Mouse (Mus musculus) CH12.LX (cell line): Measurements from ENCODE around the gene Slc4a8. TPM values are rescaled to one million over a fixed set of nuclear protein-coding genes. Genes with fewer than 3 reads are reported as not detected.

Experiments
- DNase-seq: peaks from one replicate; pipeline ENCODE4 v3.0.0-alpha.2; 2013; ENCODE audit errors: extremely low read depth
- H3K27ac ChIP-seq: 2 replicates; pipeline ENCODE4 v1.5.1; 2012; ENCODE audit warnings: low read depth, mild to moderate bottlenecking, control low read depth, moderate library complexity; ENCODE audit not compliant: insufficient read depth
- H3K27me3 ChIP-seq: replicated peaks from 2 replicates; pipeline ENCODE3; 2012; ENCODE audit warnings: inconsistent platforms
- H3K36me3 ChIP-seq, 2 experiments: replicated peaks in 1 of 2; 2 replicates each; pipeline versions ENCODE3 to v1.6.1; 2012; ENCODE audit warnings: inconsistent platforms in 1 of 2, low read length in 1 of 2, mild to moderate bottlenecking in 1 of 2, mixed read lengths in 1 of 2, moderate library complexity in 1 of 2; ENCODE audit not compliant: control insufficient read depth in 1 of 2, insufficient read depth in 1 of 2
- H3K4me1 ChIP-seq, 2 experiments: 2 replicates each; pipeline ENCODE4 v1.6.1; 2012; ENCODE audit warnings: inconsistent platforms in 1 of 2, moderate library complexity in 1 of 2; ENCODE audit not compliant: insufficient read depth in 2 of 2, control insufficient read depth in 1 of 2
- H3K4me2 ChIP-seq: 2 replicates; pipeline ENCODE4 v1.6.1; 2012; ENCODE audit warnings: low read depth, mild to moderate bottlenecking, control low read depth; ENCODE audit not compliant: poor library complexity, insufficient read depth, severe bottlenecking
- H3K4me3 ChIP-seq, 3 experiments: fragments of 150-350 bp in 1 of 3; sonication (generic) in 1 of 3; replicated peaks in 1 of 3; 2 replicates each; pipeline versions ENCODE3 to v1.5.1; 2011 to 2012; ENCODE audit warnings: low read depth in 2 of 3, low read length in 2 of 3, mild to moderate bottlenecking in 2 of 3, moderate library complexity in 2 of 3, control low read depth in 1 of 3, improper control_type of control experiment in 1 of 3, inconsistent platforms in 1 of 3, mixed read lengths in 1 of 3; ENCODE audit not compliant: poor library complexity in 1 of 3
- H3K79me2 ChIP-seq: replicated peaks from 2 replicates; pipeline ENCODE4 v1.6.1; 2012; ENCODE audit warnings: mild to moderate bottlenecking, moderate library complexity; ENCODE audit not compliant: control insufficient read depth, poor library complexity, insufficient read depth, severe bottlenecking; ENCODE audit errors: extremely low read depth
- H3K9ac ChIP-seq: 2 replicates; pipeline ENCODE4 v1.6.1; 2012; ENCODE audit warnings: low read depth, mild to moderate bottlenecking, control low read depth, moderate library complexity; ENCODE audit not compliant: insufficient read depth
- H3K9me3 ChIP-seq: replicated peaks from 2 replicates; pipeline ENCODE3; 2012; ENCODE audit warnings: low read length, inconsistent platforms, mixed read lengths
- CHD2 ChIP-seq: IDR thresholded peaks from 2 replicates; pipeline ENCODE4 v1.6.1; 2011; ENCODE audit warnings: low read length, improper control_type of control experiment
- CTCF ChIP-seq, 2 experiments: IDR thresholded peaks in 1 of 2; conservative IDR thresholded peaks in 1 of 2; 2 replicates each; pipeline ENCODE4 v1.5.1; 2011 to 2012; ENCODE audit warnings: low read depth in 2 of 2, low read length in 2 of 2, improper control_type of control experiment in 1 of 2, inconsistent platforms in 1 of 2, mild to moderate bottlenecking in 1 of 2, moderate library complexity in 1 of 2
- ELF1 ChIP-seq: IDR thresholded peaks from 2 replicates; pipeline ENCODE4 v1.6.1; 2014; ENCODE audit warnings: low read depth, mild to moderate bottlenecking, inconsistent platforms, low read length, improper control_type of control experiment
- JUND ChIP-seq: conservative IDR thresholded peaks from 2 replicates; pipeline ENCODE4 v1.6.1; 2011; ENCODE audit warnings: low read depth, low read length, improper control_type of control experiment
- NRF1 ChIP-seq: IDR thresholded peaks from 2 replicates; pipeline ENCODE4 v1.6.1; 2014; ENCODE audit warnings: low read depth, mild to moderate bottlenecking, inconsistent platforms, low read length, improper control_type of control experiment, moderate library complexity
- POLR2AphosphoS2 ChIP-seq: IDR thresholded peaks from 2 replicates; pipeline ENCODE4 v1.6.1; 2011; ENCODE audit warnings: low read depth, low read length, improper control_type of control experiment
- RAD21 ChIP-seq: IDR thresholded peaks from 2 replicates; pipeline ENCODE4 v1.6.1; 2011; ENCODE audit warnings: low read depth, mild to moderate bottlenecking, low read length, improper control_type of control experiment, moderate library complexity
- RCOR1 ChIP-seq: conservative IDR thresholded peaks from 2 replicates; pipeline ENCODE4 v1.6.1; 2012; ENCODE audit warnings: low read depth, mild to moderate bottlenecking, inconsistent platforms, low read length, improper control_type of control experiment
- SMC3 ChIP-seq: IDR thresholded peaks from 2 replicates; pipeline ENCODE4 v1.6.1; 2011; ENCODE audit warnings: low read depth, low read length, improper control_type of control experiment
- USF2 ChIP-seq: conservative IDR thresholded peaks from 2 replicates; pipeline ENCODE4 v1.6.1; 2011; ENCODE audit warnings: low read depth, low read length, improper control_type of control experiment
- dilution Hi-C: fragments of 300-500 bp; cut with MboI; formaldehyde crosslinking; loops from 2 replicates; pipeline ENCODE4 v1.14.3; 2020; ENCODE audit warnings: low sequenced_read_pairs; ENCODE audit not compliant: extremely low pct_unique_long_range_greater_than_20kb, extremely low pct_ligation_motif_present
- in situ Hi-C: fragments of 300-500 bp; cut with MboI; formaldehyde crosslinking; loops from 3 replicates; pipeline ENCODE4 v1.14.3; 2019; ENCODE audit warnings: low sequenced_read_pairs, low pct_ligation_motif_present, low pct_unique_long_range_greater_than_20kb, mixed read lengths
- polyA plus RNA-seq: library from polyadenylated mRNA; unstranded; fragments of >175 nt; gene quantifications from 2 replicates; pipeline ENCODE4 v1.2.1, GENCODE M21; 2012; ENCODE audit warnings: low read depth; ENCODE audit not compliant: insufficient read length
- total RNA-seq, 2 experiments: library from RNA; depleted of rRNA; stranded (reverse); fragments of 300-350 nt in 1 of 2; fragments of >200 nt in 1 of 2; gene quantifications; 2 replicates each; pipeline ENCODE4 v1.2.3; 2012 to 2014

Gene Slc4a8
- total and polyA plus RNA-seq, 3 experiments = 4.7 to 9.6 (median 5.1) TPM

GRCm38 (mm10) chr15:100844336-100844735 is 82.8 kb downstream of the Slc4a8 start:
- H3K9ac ChIP-seq = no peak overlapping the region
- no peaks in the 10 kb centered on the region for H3K4me1 ChIP-seq
- no peak overlapping the region for H3K4me3 ChIP-seq
- H3K27ac ChIP-seq = no peak overlapping the region
- peaks cover 11% of the 10 kb centered on the region for H3K9me3 ChIP-seq
- TF ChIP-seq ELF1 (no peak), SMC3 (no peak), POLR2AphosphoS2 (no peak), CHD2 (no peak), RCOR1 (no peak), USF2 (no peak)
- TF ChIP-seq, all 38 proteins: peak for 0
- H3K4me2 ChIP-seq = no peak overlapping the region
- no peaks in the 10 kb centered on the region for H3K79me2 ChIP-seq
- in situ Hi-C loops = no loop called here
- dilution Hi-C loops = no loop called here
- H3K27me3 ChIP-seq = peaks cover 35% of the 10 kb centered on the region
- H3K36me3 ChIP-seq = no peaks in the 10 kb centered on the region
- DNase-seq = no peak

- H3K79me2 ChIP-seq = no peaks in the 10 kb centered on the region
- H3K4me2 ChIP-seq = no peak overlapping the region
- DNase-seq = no peak
- no peak overlapping the region for H3K4me3 ChIP-seq
- no peak overlapping the region for H3K27ac ChIP-seq
- in situ Hi-C loops = no loop called here
- H3K9me3 ChIP-seq = peaks cover 16% of the 10 kb centered on the region
- no peaks in the 10 kb centered on the region for H3K36me3 ChIP-seq
- no peak overlapping the region for H3K9ac ChIP-seq
- no peaks in the 10 kb centered on the region for H3K4me1 ChIP-seq
- no peak for TF ChIP-seq JUND
- dilution Hi-C loops = no loop called here
- H3K27me3 ChIP-seq = peaks cover 33% of the 10 kb centered on the region
These were observed 83.7 kb downstream of the Slc4a8 start for GRCm38 (mm10) chr15:100845049-100845879.

- DNase-seq = no peak
- dilution Hi-C loops = no loop called here
- no peak overlapping the region for H3K4me3 ChIP-seq
- no peaks in the 10 kb centered on the region for H3K79me2 ChIP-seq
- H3K27me3 ChIP-seq = peaks cover 20% of the 10 kb centered on the region
- no peak overlapping the region for H3K27ac ChIP-seq
- no peak overlapping the region for H3K9ac ChIP-seq
- TF ChIP-seq SMC3 = peak; percentile 33; the same call in 1 of the 2 replicates
- peak; percentile 53 to 55 for TF ChIP-seq CTCF (conservative IDR thresholded peaks at IDR 0.05 in 1 of 2, IDR thresholded peaks at IDR 0.05 in 1 of 2; ENCODE audit: low read depth in 2 of 2, low read length in 2 of 2)
- peak; percentile 31 for TF ChIP-seq RAD21
- TF ChIP-seq NRF1 = no peak
- no peak for TF ChIP-seq POLR2AphosphoS2
- TF ChIP-seq, all 38 proteins: peak for 3
- H3K36me3 ChIP-seq = no peaks in the 10 kb centered on the region
- H3K9me3 ChIP-seq = peaks cover 16% of the 10 kb centered on the region
- H3K4me1 ChIP-seq = no peaks in the 10 kb centered on the region
- in situ Hi-C loops = no loop called here
- no peak overlapping the region for H3K4me2 ChIP-seq
These were observed 85.6 kb downstream of the Slc4a8 start for GRCm38 (mm10) chr15:100847193-100847592.
